20 mouse cellular contexts compared by ENCODE assay signal in genomic region chr19:15796466-15796865, GRCm38 (mm10).
DNase-seq lines count a peak whose midpoint lies in the region; ATAC-seq lines count a peak whose summit lies in the region.
"Had no signal": no experiment of that assay in that cellular context is flagged by ENCODE, and none has a peak within 500 bp of the region (broad histone marks: within the 10 kb centered on the region; RNA-seq: fewer than 3 reads in every experiment).

No protein-coding gene starts in this region.

- H3K9me3 ChIP-seq in kidney, embryonic 16.5 days (ENCODE audit: low read length) = no peaks in the 10 kb centered on the region
- H3K9me3 ChIP-seq: embryonic facial prominence, embryonic 13.5 days; forebrain, embryonic 12.5 days; heart, embryonic 12.5 days had no signal

- peaks cover 20% of the 10 kb centered on the region for H3K4me1 ChIP-seq in kidney, embryonic 16.5 days (ENCODE audit: insufficient read depth, low read length)

- H3K9ac ChIP-seq in kidney, embryonic 16.5 days (replicated peaks; ENCODE audit: low read length) = no peak overlapping the region
- H3K9ac ChIP-seq: embryonic facial prominence, embryonic 13.5 days; forebrain, embryonic 12.5 days; heart, embryonic 12.5 days had no signal

- no peak overlapping the region for H3K4me3 ChIP-seq in kidney, embryonic 16.5 days (ENCODE audit: low read length)
- H3K4me3 ChIP-seq: embryonic facial prominence, embryonic 13.5 days; forebrain, embryonic 12.5 days; heart, adult 2 months; heart, embryonic 12.5 days had no signal

- no peak overlapping the region for H3K4me2 ChIP-seq in kidney, embryonic 16.5 days (replicated peaks; ENCODE audit: low read depth, low read length)
- H3K4me2 ChIP-seq: embryonic facial prominence, embryonic 13.5 days; forebrain, embryonic 12.5 days; heart, embryonic 12.5 days had no signal

- H3K36me3 ChIP-seq in kidney, embryonic 16.5 days (ENCODE audit: insufficient read depth, low read length) = no peaks in the 10 kb centered on the region
- H3K36me3 ChIP-seq: embryonic facial prominence, embryonic 13.5 days; forebrain, embryonic 12.5 days; heart, embryonic 12.5 days had no signal

- WGBS in kidney, embryonic 16.5 days = 17% methylated on average over 4 of the region's 4 CpGs

- H3K27ac ChIP-seq in kidney, embryonic 16.5 days (ENCODE audit: low read length) = no peak overlapping the region
- H3K27ac ChIP-seq: embryonic facial prominence, embryonic 13.5 days; forebrain, embryonic 12.5 days; heart, adult 2 months had no signal

- 0 out of 2 replicates have a peak, but pooled peaks cover 3% of the 10 kb centered on the region for H3K27me3 ChIP-seq in kidney, embryonic 16.5 days (ENCODE audit: insufficient read depth, low read length)

- peak; percentile 30; the same call in 1 of the 2 replicates for ATAC-seq in kidney, embryonic 16.5 days (ENCODE audit: low FRiP score, low TSS enrichment)
- no peak for ATAC-seq in activated CD4-positive, CD25-positive, alpha-beta regulatory T cell, adult 4 months
- ATAC-seq: forebrain, embryonic 16.5 days; hindbrain, embryonic 16.5 days; inflammation-experienced regulatory T-cells, adult 6 months had no signal

- peak; percentile 54 for DNase-seq in adrenal gland, adult 2 months
- DNase-seq in adrenal gland, postnatal 25 days = no peak
- no peak for DNase-seq in kidney, postnatal 36 days
- DNase-seq in adrenal gland, adult 8-10 months = peak; percentile 8
- DNase-seq in adrenal gland, postnatal 36 days = peak; percentile 28 to 40
- no peak for DNase-seq in yolk sac, embryonic 10.5 days (ENCODE audit: low spot score)
- DNase-seq: cerebellum, adult 18-20 months; cerebellum, adult 9-11 months; cerebellum, postnatal 36 days; gastrocnemius, postnatal 14 days; heart, adult 2 months; heart, postnatal 36 days had no signal

Comparison
In these comparisons a context has a peak if more than half of its experiments do, and no peak if none do; other contexts are left out.
1. DNase-seq: peak in adrenal gland, adult 2 months (single experiment), adrenal gland, adult 8-10 months (single experiment) and adrenal gland, postnatal 36 days (2 of 2); none in adrenal gland, postnatal 25 days (single experiment), kidney, postnatal 36 days (0 of 2) and yolk sac, embryonic 10.5 days (single experiment).